Mouse (Mus musculus) lung, postnatal 14 days (tissue): ENCODE results near the gene Csnk1d.

ENCODE experiments used
- DNase-seq: peaks from one replicate; pipeline ENCODE4 v3.0.0; 2021

Csnk1d gene

DNA sequence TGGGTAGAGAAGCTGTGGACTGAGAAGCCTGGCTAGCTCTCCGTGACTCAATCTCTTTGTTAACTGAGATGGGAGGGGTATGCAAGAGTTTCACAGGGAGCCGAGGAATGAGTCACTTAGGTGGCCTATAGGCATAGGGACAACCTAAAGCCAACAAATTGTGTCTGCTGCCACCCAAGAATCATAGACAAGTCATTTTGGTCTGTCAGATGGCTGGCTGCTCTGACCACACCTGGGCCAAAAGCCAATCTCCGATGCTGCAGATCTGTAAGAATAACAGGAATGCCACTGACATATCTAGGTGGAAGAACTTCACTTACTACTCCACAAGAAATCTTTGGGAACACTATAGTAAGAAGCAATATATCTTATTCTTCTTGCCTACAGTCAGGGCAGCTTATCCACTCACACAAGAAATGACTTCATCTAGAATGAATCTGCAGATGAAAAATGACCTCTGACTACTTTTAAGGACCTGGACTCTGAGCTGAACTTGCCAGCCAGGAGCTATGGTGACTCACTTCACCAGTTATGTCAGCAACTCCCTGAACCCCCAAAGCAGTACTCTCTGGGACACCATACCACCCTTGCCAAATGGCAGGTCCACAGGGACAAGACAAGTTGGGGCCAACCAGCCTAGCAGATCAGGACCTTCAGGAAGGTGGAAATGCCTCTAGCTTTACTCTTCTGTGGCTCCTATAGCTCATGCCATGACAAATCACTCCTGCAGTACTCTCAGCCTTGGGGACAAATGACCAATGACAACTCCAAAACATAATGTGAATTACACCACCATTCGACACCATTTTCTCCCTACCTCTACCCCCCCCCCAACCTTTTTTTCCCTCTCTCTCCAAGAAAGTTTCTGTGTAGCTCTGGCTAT is 6.4 kb downstream of the Csnk1d start:
- no peak for DNase-seq

DNA sequence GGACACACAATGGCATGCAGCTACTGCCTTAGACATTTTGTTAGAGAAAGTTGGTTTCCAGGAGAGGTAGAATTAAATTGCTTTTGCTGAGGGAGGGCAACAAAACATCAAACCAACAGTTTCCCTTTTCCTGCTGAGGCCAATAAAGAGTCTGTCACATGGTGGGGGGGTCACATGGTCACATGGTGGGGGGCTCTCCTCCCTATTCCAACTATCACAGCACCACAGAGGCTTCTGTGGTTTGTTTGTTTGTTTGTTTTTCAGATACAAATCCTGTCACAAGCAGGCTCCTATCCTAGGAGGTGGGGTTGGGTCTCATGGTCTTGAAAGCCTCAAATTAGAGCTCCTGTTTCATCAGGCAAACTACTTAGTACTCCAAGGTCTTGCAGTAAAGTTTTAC is 8.7 kb downstream of the Csnk1d start:
- no peak for DNase-seq

- no peak for DNase-seq
Measured at GRCm38 (mm10) chr11:120981661-120982060, 9.5 kb downstream of the Csnk1d start.

- DNase-seq = peak; percentile 25
Measured at GRCm38 (mm10) chr11:120980427-120981035, 10.6 kb downstream of the Csnk1d start.

- DNase-seq = no peak
Measured at GRCm38 (mm10) chr11:120979711-120980426, 11.3 kb downstream of the Csnk1d start.

DNA sequence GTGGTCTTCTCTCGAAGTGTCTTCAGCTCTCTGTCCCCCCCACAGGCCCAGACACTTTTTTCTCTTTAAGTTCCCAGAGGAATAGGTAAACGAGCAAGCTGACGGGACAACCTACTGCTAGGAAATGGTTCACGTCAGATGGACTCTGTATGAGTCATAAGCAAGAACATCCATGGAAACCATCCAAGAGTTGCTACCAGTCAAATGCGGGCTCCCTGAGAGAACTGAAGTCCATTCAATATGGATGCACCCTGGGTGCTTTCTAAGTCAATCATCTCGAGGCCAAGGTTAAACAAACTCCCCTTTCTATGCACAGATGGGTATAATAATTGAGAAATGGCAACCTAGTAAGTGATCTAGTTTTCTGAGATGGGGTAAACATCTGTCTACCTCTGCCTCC is 17.8 kb downstream of the Csnk1d start:
- no peak for DNase-seq

DNA sequence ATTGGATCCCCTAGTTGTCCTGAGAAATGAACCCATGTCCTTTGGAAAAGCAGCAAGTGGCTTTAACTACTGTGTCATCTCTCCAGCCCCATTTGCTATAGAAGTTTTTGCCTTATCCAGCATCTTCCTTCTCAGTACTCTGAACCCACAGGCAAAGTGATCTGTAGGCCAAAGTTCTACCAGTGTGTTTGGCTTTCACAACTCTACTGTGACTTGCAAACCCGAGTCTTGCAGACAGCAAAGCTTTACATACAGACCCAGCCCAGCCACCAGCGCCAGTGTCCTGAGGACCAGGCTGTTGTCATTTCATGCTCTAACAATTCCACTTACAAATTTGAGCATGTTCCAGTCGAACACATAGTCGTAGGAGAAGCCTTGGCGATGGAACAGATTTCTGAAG is 19.9 kb downstream of the Csnk1d start:
- no peak for DNase-seq

DNA sequence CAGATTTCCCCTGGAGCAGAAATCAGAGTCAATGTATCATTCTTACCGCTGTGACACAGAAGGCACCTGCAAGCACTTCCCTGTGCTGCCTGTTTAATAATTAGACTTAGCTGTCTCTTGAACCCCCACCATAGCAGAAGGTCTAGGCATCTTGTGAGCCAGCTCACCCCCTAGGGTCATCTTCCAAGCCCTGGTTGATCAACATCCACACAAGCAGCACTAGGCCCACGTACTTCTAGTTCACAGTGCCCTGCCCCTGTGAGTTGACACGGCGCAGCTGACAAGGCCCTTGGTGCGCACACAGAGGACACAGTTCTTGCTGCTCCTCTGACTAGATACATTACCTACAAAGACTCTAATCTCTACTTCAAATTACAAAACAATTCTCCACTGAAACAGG is 21.4 kb downstream of the Csnk1d start:
- DNase-seq = no peak

- DNase-seq = no peak
Measured at GRCm38 (mm10) chr11:120965587-120965986, 25.5 kb downstream of the Csnk1d start.

DNA sequence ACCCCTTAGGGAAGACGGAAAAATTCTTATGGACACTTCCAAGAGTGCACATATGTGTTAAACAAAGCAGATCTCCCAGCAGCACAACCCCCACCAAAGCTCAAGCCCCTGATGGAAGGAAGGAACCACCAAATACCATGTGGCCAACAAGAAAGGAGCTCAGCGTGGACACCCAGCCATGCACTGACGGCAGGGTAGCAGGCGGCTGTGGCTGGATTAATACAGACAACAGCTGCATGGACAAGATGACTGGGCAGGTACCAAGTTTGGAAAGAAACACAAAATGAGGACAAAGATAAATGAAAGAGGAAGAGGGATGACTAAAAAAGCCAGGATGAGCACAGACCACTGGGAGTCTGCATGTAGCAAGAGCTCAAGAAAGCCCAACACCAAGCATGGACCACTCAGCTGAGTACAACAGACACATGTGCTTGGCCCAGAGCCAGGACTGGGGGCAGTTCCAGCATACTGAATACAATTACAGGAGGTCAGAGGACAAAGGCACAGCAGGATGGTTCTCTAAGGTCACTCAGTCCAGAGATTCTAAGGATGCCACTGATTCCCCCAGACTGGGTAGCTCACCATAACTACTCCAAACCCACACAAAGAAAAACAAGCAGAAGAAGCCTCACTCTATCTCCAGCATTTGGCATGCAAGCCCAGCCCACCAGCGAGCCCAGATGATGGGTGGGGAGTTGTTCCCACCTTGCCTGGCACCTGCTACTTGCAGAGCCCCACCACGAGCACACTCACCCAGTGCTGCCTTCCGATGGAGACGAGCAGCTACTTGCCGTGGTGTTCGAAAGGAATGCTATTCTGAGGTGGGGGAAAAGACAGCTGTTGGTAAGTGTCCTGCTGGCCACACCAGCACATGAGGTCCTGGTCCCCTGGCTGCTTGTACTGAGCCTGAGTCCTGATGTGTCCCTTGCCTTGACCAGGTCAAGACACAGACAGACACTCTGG is 26.7 kb downstream of the Csnk1d start:
- DNase-seq = no peak

GRCm38 (mm10) chr11:120962909-120963308 is 28.2 kb downstream of the Csnk1d start:
- no peak for DNase-seq

DNA sequence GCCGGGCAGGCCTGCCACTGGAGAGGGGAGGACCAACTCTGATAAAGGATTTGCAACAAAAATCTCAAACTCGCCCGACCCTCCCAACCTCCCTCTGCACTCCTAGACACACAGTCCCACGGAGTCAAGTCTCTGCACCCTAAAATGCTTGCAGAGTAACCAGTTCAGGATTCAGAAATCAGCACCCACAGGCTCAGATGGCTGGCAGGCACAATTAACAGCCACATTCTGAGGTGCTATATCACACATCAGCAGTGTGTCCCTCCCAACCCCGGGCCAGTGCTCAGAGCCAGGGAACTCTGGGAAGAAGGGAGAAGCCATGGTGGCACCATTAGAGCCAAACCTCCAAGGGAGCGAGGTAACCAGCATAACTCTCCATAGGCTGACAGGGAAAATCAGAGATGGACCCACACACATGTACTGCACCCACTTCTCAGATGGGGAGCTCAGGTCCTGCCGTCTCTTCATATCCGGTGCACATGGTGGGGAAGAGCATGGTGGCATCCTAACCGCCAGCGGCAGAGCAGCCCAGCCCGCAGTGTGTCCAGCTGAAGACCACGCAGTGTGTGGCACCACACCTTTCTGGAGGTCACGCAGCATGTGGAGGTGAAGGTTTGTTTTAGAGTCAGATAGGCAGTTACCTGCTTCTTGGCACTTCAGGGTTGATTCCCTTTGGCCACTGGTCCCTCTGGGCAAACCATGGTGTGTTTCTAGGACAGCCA is 28.9 kb downstream of the Csnk1d start:
- no peak for DNase-seq

GRCm38 (mm10) chr11:120961594-120961993 is 29.5 kb downstream of the Csnk1d start:
- DNase-seq = no peak

- no peak for DNase-seq
Measured at GRCm38 (mm10) chr11:120960248-120960647, 30.9 kb downstream of the Csnk1d start.

DNA sequence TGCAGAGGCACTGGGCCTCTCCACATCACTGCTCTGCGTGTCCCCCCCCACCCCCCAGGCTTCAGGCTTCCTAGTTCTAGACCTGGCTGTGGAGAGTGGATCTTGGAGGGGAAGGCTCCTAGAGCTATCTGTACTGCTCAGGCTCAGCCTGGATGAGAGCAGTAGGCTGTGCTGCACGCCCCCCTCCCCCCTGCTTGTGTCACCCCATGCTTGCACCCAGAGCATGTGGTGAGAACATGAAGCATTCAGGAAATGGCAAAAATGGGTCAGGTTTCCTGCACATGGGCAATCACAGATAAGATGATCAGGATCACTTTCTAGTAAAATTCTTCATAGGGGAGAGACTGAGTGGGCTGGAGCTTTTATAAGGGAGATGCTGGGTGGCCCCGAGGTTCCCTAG is 31.6 kb downstream of the Csnk1d start:
- DNase-seq = no peak

- DNase-seq = no peak
Measured at GRCm38 (mm10) chr11:120959066-120959465, 32.1 kb downstream of the Csnk1d start.

DNA sequence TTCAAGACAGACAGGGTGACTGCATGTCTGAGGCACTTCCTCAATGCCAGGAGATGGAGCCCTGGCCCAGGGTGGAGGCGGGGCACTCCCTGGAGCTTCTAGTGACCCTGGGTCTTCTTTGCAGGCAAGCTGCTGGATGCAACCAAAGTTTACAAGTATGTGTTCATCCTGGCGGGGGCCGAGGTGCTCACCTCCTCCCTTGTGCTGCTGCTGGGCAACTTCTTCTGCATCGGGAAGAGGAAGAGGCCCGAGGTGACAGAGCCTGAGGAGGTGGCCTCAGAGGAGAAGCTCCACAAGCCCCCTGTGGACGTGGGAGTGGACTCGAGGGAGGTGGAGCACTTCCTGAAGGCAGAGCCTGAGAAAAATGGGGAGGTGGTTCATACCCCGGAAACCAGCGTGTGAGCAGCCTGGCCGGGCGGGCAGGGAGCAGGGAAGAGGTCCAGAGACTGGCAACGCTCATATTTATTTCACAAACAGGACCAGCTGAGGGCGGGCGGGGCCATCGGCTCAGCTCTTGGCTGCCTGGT is 33.3 kb downstream of the Csnk1d start:
- peak; percentile 40 for DNase-seq

DNA sequence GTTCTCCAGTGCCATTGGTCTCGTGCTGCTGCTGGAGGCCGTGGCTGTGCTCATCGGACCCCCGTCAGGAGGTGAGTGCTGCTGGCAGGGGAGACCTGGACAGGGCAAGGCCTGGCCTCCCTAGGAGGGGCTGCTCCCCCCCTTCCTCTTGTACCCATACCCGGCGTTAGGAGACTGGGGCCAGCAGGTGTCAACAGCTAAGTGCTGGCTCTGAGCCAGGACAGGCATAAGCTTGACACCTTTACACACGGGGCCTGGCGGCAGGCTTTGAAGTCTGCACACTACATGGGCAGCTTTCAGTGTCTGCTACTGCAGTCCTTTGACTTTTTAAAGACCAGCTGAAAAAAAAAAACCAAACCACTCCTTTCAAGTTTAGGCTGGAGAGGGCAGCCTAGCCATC is 34.1 kb downstream of the Csnk1d start:
- no peak for DNase-seq

GRCm38 (mm10) chr11:120955701-120956100 is 35.4 kb downstream of the Csnk1d start:
- DNase-seq = no peak

DNA sequence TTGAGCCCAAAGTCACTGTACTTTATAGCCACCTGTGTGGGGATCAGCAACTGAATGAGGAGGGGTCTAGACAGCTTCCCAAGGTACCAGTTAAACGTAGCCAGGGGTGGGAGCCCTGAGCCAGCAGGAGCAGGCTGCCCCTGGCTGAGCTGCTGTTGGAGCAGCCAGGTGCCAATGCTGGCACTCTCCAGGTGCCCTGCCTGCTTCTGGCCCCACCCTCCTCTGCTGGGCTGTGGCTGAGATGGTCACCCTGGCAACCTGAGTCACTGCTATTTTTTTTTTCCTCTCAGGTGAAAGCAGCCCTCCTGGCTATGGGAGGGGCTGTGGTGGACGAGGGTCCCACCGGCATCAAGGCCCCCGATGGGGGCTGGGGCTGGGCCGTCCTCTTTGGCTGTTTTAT is 36.2 kb downstream of the Csnk1d start:
- peak; percentile 22 for DNase-seq
